Mouse (Mus musculus) spleen, adult 12 weeks (tissue): ENCODE data around the gene Nrp1.

Source experiments
- DNase-seq: peaks from one replicate; pipeline ENCODE4 v3.0.0; 2022; ENCODE audit warnings: low spot score

Nrp1 gene

GRCm38 (mm10) chr8:128420402-128420801 lies 62.0 kb downstream of the Nrp1 start:
- no peak for DNase-seq

GRCm38 (mm10) chr8:128423813-128424212 lies 65.4 kb downstream of the Nrp1 start:
- no peak for DNase-seq

- no peak for DNase-seq
These were observed 66.4 kb downstream of the Nrp1 start for GRCm38 (mm10) chr8:128424626-128425333.

- DNase-seq: no peak
These were observed 68.7 kb downstream of the Nrp1 start for GRCm38 (mm10) chr8:128427071-128427470.

GRCm38 (mm10) chr8:128428971-128429370 lies 70.6 kb downstream of the Nrp1 start:
- no peak for DNase-seq

GRCm38 (mm10) chr8:128431082-128431481 lies 72.7 kb downstream of the Nrp1 start:
- DNase-seq: no peak

- DNase-seq: no peak
These were observed 77.3 kb downstream of the Nrp1 start for GRCm38 (mm10) chr8:128435749-128436148.

- no peak for DNase-seq
These were observed 78.9 kb downstream of the Nrp1 start for GRCm38 (mm10) chr8:128437156-128437825.

- DNase-seq: no peak
These were observed 83.0 kb downstream of the Nrp1 start for GRCm38 (mm10) chr8:128441407-128441806.

GRCm38 (mm10) chr8:128445596-128445995 lies 87.2 kb downstream of the Nrp1 start:
- DNase-seq: no peak

- no peak for DNase-seq
These were observed 88.2 kb downstream of the Nrp1 start for GRCm38 (mm10) chr8:128446636-128447035.

- DNase-seq: no peak
These were observed 88.9 kb downstream of the Nrp1 start for GRCm38 (mm10) chr8:128447320-128447719.

- no peak for DNase-seq
These were observed 92.1 kb downstream of the Nrp1 start for GRCm38 (mm10) chr8:128450390-128451032.

- no peak for DNase-seq
These were observed 92.7 kb downstream of the Nrp1 start for GRCm38 (mm10) chr8:128451121-128451520.

GRCm38 (mm10) chr8:128453471-128453870 lies 95.1 kb downstream of the Nrp1 start:
- DNase-seq: no peak

- DNase-seq: no peak
These were observed 95.6 kb downstream of the Nrp1 start for GRCm38 (mm10) chr8:128454026-128454425.

- DNase-seq: no peak
These were observed 98.9 kb downstream of the Nrp1 start for GRCm38 (mm10) chr8:128457277-128457676.

- DNase-seq: no peak
These were observed 101.3 kb downstream of the Nrp1 start for GRCm38 (mm10) chr8:128459704-128460103.

GRCm38 (mm10) chr8:128461716-128462115 lies 103.3 kb downstream of the Nrp1 start:
- no peak for DNase-seq

- DNase-seq: no peak
These were observed 104.8 kb downstream of the Nrp1 start for GRCm38 (mm10) chr8:128463162-128463561.

GRCm38 (mm10) chr8:128464056-128464623 lies 105.7 kb downstream of the Nrp1 start:
- DNase-seq: no peak

- DNase-seq: no peak
These were observed 107.1 kb downstream of the Nrp1 start for GRCm38 (mm10) chr8:128465553-128465952.
